Mouse (Mus musculus): ENCODE data around the gene Slit1. TPM values are rescaled to one million over a fixed set of nuclear protein-coding genes. Genes with fewer than 3 reads are reported as not detected.
A peak's percentile ranks its signal among the peaks of the same experiment; 100 is the strongest.

Gene Slit1
- polyA plus RNA-seq, 1 experiment from 2014 or later: 17.4 TPM

DNA sequence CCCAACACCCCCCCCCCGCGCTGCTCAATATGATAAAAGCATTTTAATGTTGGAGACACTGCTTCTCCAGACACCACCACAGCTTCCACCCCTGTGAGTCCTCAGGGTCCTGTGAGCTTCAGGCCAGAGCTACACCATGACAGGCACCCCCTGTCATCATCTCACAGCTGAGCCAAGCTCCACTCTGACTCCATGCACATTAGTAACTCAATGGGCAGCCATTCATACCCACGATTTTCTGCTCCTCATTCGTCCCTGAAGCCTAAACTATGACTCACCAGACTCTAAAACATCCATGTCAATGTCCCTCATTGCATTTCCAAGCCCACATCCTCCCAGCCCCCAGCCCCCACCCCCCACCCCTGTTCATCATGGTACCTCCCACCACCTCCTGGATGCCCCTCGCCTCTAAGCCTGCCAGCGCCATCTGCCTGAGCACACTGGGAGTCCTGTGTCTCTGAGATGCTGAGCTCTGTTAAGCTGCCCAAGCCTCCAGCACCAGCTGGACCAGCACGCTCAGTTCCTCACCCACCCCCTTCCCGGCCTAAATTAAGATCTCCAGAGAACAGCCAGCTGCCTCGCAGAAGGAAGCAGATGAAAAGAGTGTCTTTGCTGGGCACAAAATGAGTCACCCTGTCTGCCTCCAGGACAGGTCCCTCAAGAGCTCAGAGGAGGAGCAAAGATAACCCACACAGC, 46.2 kb downstream of the Slit1 start:
- 0 out of 2 replicates have a peak, but pooled peaks cover 2% of the 10 kb centered on the region for H3K27me3 ChIP-seq (replicated peaks; ENCODE audit: control insufficient read depth, insufficient read depth, low read length)
- no peaks in the 10 kb centered on the region for H3K9me3 ChIP-seq (ENCODE audit: control insufficient read depth, low read length)
- no peak overlapping the region for H3K4me3 ChIP-seq (ENCODE audit: low read length)
- H3K27ac ChIP-seq (ENCODE audit: low read depth, low read length): 0 out of 2 replicates have a peak overlapping the region, but pooled peaks have one; percentile 31
- H3K9ac ChIP-seq (ENCODE audit: low read depth, low read length): no peak overlapping the region
- no peaks in the 10 kb centered on the region for H3K36me3 ChIP-seq (ENCODE audit: control insufficient read depth, insufficient read depth, low read length)
- no peak overlapping the region for H3K4me2 ChIP-seq (ENCODE audit: low read length)
- ATAC-seq: peak; percentile 68
- WGBS: 22% methylated on average over 9 of the region's 9 CpGs
- H3K4me1 ChIP-seq (ENCODE audit: control insufficient read depth, insufficient read depth, low read depth, low read length): peaks cover 40% of the 10 kb centered on the region

DNA sequence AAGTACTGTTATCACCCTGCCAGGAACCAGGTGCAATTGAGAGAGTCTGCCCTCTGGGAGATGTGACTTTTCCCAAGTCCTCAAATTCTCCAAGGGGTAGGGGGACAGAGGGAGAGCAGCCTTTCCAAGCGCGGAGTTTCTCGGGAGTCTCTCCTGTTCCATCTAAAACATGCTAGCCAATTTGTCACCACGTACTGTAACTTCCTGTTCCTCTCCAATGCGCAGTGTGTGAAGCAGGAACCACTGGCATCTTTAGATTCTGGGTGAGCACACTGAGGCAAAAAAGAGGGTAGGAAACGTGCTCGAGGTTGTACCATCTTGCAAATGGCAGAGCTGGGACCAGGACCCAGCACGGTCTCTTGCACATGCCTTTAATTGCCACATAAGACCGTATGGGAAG, 47.0 kb downstream of the Slit1 start:
- Histone ChIP-seq H3K4me1 (ENCODE audit: control insufficient read depth, insufficient read depth, low read depth, low read length) (peaks cover 42% of the 10 kb centered on the region), H3K4me2 (ENCODE audit: low read length) (no peak overlapping the region), H3K4me3 (ENCODE audit: low read length) (no peak overlapping the region), H3K36me3 (ENCODE audit: control insufficient read depth, insufficient read depth, low read length) (no peaks in the 10 kb centered on the region), H3K27me3 (replicated peaks; ENCODE audit: control insufficient read depth, insufficient read depth, low read length) (0 out of 2 replicates have a peak, but pooled peaks cover 2% of the 10 kb centered on the region), H3K9ac (ENCODE audit: low read depth, low read length) (no peak overlapping the region), H3K9me3 (ENCODE audit: control insufficient read depth, low read length) (no peaks in the 10 kb centered on the region), H3K27ac (ENCODE audit: low read depth, low read length) (no peak overlapping the region)
- whole genome bisulfite sequencing: 81% methylated on average over 9 of the region's 9 CpGs
- no peak for ATAC-seq

DNA sequence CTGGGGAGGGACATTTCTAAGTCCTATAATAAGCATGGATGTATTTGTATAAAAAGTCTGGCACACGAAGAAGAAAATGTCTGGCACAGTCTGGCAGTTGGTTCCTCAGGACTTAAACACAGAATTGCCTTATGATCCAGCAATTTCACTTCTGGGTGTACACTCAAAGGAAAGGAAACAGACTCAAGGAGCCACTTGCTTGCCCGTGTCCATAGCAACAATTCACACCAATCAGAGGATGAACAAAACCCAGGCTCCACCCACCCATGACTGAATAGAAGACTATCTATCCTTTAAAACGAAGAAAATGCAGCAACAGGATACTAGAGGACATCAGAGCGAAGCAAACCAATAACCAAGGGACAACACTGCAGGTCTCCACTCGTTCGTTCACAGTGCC, 48.4 kb downstream of the Slit1 start:
- H3K4me2 ChIP-seq (ENCODE audit: low read length): no peak overlapping the region
- peaks cover 48% of the 10 kb centered on the region for H3K4me1 ChIP-seq (ENCODE audit: control insufficient read depth, insufficient read depth, low read depth, low read length)
- 0 out of 2 replicates have a peak, but pooled peaks cover 2% of the 10 kb centered on the region for H3K27me3 ChIP-seq (replicated peaks; ENCODE audit: control insufficient read depth, insufficient read depth, low read length)
- no peak overlapping the region for H3K9ac ChIP-seq (ENCODE audit: low read depth, low read length)
- ATAC-seq: no peak
- H3K36me3 ChIP-seq (ENCODE audit: control insufficient read depth, insufficient read depth, low read length): no peaks in the 10 kb centered on the region
- H3K4me3 ChIP-seq (ENCODE audit: low read length): no peak overlapping the region
- peak overlapping the region; percentile 33 for H3K27ac ChIP-seq (ENCODE audit: low read depth, low read length)
- H3K9me3 ChIP-seq (ENCODE audit: control insufficient read depth, low read length): no peaks in the 10 kb centered on the region
- WGBS: 50% methylated on average over 6 of the region's 6 CpGs

DNA sequence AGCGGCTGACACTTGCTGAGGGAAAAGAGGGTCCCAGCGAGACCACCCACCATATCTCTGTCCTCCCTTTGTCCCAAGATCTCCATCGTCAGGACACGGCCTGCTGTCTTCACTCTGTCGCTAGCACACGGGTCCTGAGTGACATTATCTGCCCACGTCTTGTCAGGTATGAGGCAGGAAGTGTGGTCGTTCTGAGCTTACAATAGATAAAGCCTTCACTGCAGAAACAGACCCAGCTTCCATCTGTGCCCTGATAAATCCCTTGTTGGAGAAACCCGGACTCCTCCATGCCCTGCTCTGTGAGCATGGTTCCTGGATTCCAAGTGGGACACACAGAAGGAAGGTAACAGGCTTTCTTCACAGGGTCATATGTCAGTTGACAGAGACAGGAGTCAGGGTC, 48.9 kb downstream of the Slit1 start:
- 44% methylated on average over 9 of the region's 9 CpGs for WGBS
- H3K4me1 ChIP-seq (ENCODE audit: control insufficient read depth, insufficient read depth, low read depth, low read length): peaks cover 52% of the 10 kb centered on the region
- ATAC-seq: no peak

DNA sequence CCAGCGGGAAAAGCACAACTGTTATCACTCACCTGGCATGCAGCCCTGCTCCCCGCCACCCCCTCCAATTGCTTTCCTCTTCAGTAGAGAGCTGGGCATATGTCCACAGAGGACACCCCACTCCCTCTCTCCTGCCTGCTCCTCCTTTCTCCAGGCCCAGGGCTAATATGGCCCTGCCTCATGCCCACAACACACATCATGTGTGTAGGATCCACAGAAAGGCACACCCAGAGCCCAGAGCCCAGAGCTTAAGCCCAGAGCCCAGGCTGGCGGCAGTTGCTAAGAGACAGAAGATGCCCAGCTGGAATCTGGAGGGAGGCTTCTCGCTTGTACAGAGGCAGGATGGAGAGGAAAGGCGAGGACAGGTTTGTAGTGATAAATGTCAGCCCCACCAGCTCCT, 49.7 kb downstream of the Slit1 start:
- H3K9ac ChIP-seq (ENCODE audit: low read depth, low read length): peak overlapping the region; percentile 35; the same call in 1 of the 2 replicates
- H3K9me3 ChIP-seq (ENCODE audit: control insufficient read depth, low read length): no peaks in the 10 kb centered on the region
- peak; percentile 40 for ATAC-seq
- H3K4me3 ChIP-seq (ENCODE audit: low read length): no peak overlapping the region
- H3K4me2 ChIP-seq (ENCODE audit: low read length): no peak overlapping the region
- WGBS: 20% methylated on average over 5 of the region's 5 CpGs
- 0 out of 2 replicates have a peak, but pooled peaks cover 2% of the 10 kb centered on the region for H3K27me3 ChIP-seq (replicated peaks; ENCODE audit: control insufficient read depth, insufficient read depth, low read length)
- H3K36me3 ChIP-seq (ENCODE audit: control insufficient read depth, insufficient read depth, low read length): no peaks in the 10 kb centered on the region
- peak overlapping the region; percentile 33 for H3K27ac ChIP-seq (ENCODE audit: low read depth, low read length)
- peaks cover 50% of the 10 kb centered on the region for H3K4me1 ChIP-seq (ENCODE audit: control insufficient read depth, insufficient read depth, low read depth, low read length)

More for the DNA sequence above, 48.9 kb downstream of the Slit1 start:
- H3K27ac ChIP-seq (ENCODE audit: low read depth, low read length): peak overlapping the region; percentile 33
- H3K9ac ChIP-seq (ENCODE audit: low read depth, low read length): no peak overlapping the region
- H3K36me3 ChIP-seq (ENCODE audit: control insufficient read depth, insufficient read depth, low read length): no peaks in the 10 kb centered on the region
- no peak overlapping the region for H3K4me2 ChIP-seq (ENCODE audit: low read length)
- no peak overlapping the region for H3K4me3 ChIP-seq (ENCODE audit: low read length)
- no peaks in the 10 kb centered on the region for H3K9me3 ChIP-seq (ENCODE audit: control insufficient read depth, low read length)
- H3K27me3 ChIP-seq (replicated peaks; ENCODE audit: control insufficient read depth, insufficient read depth, low read length): 0 out of 2 replicates have a peak, but pooled peaks cover 2% of the 10 kb centered on the region

DNA sequence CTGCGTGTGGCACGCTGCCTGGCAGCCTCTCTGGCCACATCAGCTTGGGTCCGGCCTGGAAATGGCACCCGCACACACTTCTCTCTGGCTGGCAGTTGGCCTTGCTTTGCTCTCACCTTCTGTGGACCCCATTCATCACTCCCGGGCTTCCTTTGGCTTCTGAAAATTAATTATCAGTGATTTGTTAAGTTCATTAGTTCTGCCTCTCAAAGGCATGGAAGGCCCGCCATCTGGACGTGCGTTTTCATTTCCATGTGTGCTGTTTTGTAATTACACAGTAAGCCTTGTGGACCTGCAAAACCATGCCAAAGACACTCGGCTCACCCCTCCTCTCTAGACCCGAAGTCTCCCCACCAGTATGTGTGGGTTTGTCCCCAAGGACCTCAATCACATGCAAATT, 53.4 kb downstream of the Slit1 start:
- WGBS: 22% methylated on average over 10 of the region's 10 CpGs
- Histone ChIP-seq H3K36me3 (ENCODE audit: control insufficient read depth, insufficient read depth, low read length) (no peaks in the 10 kb centered on the region), H3K4me2 (ENCODE audit: low read length) (no peak overlapping the region), H3K27ac (ENCODE audit: low read depth, low read length) (0 out of 2 replicates have a peak overlapping the region, but pooled peaks have one; percentile 25), H3K9me3 (ENCODE audit: control insufficient read depth, low read length) (no peaks in the 10 kb centered on the region), H3K4me3 (ENCODE audit: low read length) (no peak overlapping the region), H3K4me1 (ENCODE audit: control insufficient read depth, insufficient read depth, low read depth, low read length) (peaks cover 46% of the 10 kb centered on the region), H3K27me3 (replicated peaks; ENCODE audit: control insufficient read depth, insufficient read depth, low read length) (0 out of 2 replicates have a peak, but pooled peaks cover 2% of the 10 kb centered on the region), H3K9ac (ENCODE audit: low read depth, low read length) (no peak overlapping the region)
- peak; percentile 50; the same call in 1 of the 2 replicates for ATAC-seq

DNA sequence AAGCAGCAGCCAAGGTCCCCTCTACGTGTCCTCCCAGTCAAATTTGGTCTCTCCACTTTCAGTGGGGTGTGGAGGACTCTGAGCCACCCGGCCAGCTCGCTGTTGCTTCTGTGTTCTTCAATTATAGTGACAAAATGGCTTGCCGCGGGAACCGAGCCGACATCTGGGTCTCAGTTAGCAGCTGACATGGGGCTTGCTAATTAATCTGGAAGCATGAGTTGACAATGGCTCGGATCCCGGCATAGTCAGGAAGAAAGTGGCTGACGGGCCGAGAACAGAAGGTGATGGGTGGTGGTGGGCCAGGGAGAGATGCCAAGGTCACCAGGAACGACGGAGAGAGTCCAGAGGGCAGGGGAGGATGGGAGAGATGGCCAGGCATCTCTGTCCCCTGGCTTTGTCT, 55.2 kb downstream of the Slit1 start:
- Histone ChIP-seq H3K9me3 (ENCODE audit: control insufficient read depth, low read length) (no peaks in the 10 kb centered on the region), H3K27ac (ENCODE audit: low read depth, low read length) (peak overlapping the region; percentile 30; the same call in 1 of the 2 replicates), H3K4me3 (ENCODE audit: low read length) (no peak overlapping the region), H3K9ac (ENCODE audit: low read depth, low read length) (no peak overlapping the region), H3K27me3 (replicated peaks; ENCODE audit: control insufficient read depth, insufficient read depth, low read length) (0 out of 2 replicates have a peak, but pooled peaks cover 2% of the 10 kb centered on the region), H3K4me1 (ENCODE audit: control insufficient read depth, insufficient read depth, low read depth, low read length) (peaks cover 39% of the 10 kb centered on the region), H3K36me3 (ENCODE audit: control insufficient read depth, insufficient read depth, low read length) (no peaks in the 10 kb centered on the region), H3K4me2 (ENCODE audit: low read length) (no peak overlapping the region)
- WGBS: 14% methylated on average over 13 of the region's 13 CpGs
- ATAC-seq: peak; percentile 22; the same call in 1 of the 2 replicates

DNA sequence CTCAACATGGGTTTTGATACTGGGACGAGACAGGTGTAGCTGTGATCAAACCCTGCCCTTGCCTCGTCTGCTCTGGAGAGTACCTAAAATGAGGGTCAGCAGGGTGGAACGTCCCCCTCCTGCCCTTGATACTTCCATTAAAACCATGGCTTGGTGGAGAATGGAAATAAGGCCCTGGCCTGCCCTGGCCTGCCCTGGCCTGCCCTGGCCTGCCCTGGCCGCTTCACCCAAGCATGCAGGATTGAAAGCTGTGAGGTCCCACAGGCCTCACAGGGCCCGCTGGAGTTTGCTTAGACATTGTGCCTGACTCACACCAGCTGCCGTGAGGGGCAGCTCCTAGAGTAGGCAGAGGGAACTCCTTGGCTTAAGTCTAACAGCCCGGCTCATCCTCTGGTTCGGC, 55.6 kb downstream of the Slit1 start:
- Histone ChIP-seq H3K9ac (ENCODE audit: low read depth, low read length) (no peak overlapping the region), H3K4me1 (ENCODE audit: control insufficient read depth, insufficient read depth, low read depth, low read length) (peaks cover 37% of the 10 kb centered on the region), H3K9me3 (ENCODE audit: control insufficient read depth, low read length) (no peaks in the 10 kb centered on the region), H3K4me2 (ENCODE audit: low read length) (no peak overlapping the region), H3K36me3 (ENCODE audit: control insufficient read depth, insufficient read depth, low read length) (no peaks in the 10 kb centered on the region), H3K4me3 (ENCODE audit: low read length) (no peak overlapping the region), H3K27ac (ENCODE audit: low read depth, low read length) (peak overlapping the region; percentile 30; the same call in 1 of the 2 replicates), H3K27me3 (replicated peaks; ENCODE audit: control insufficient read depth, insufficient read depth, low read length) (0 out of 2 replicates have a peak, but pooled peaks cover 2% of the 10 kb centered on the region)
- ATAC-seq: no peak
- 50% methylated on average over 8 of the region's 8 CpGs for WGBS

DNA sequence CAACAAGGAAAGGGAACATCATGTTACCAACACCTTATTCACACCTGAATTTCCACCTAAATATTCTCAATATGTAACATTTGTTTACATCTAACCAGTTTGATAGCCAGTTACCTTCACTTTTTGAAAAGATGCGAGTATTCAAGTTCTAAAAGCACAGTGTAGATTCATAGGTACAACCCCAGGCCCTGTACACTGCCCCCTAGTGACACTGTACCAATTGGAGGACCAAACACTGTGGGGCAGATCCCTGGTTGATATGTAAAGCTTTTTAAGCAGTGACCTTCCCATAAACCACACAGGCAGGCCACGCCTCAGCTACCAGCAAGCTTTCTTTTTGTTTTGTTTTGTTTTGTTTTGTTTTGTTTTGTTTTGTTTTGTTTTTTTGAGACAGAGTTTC, 57.3 kb downstream of the Slit1 start:
- ATAC-seq: no peak
- Histone ChIP-seq H3K27me3 (replicated peaks; ENCODE audit: control insufficient read depth, insufficient read depth, low read length) (no peaks in the 10 kb centered on the region), H3K4me3 (ENCODE audit: low read length) (no peak overlapping the region), H3K9ac (ENCODE audit: low read depth, low read length) (no peak overlapping the region), H3K9me3 (ENCODE audit: control insufficient read depth, low read length) (no peaks in the 10 kb centered on the region), H3K4me2 (ENCODE audit: low read length) (no peak overlapping the region), H3K4me1 (ENCODE audit: control insufficient read depth, insufficient read depth, low read depth, low read length) (peaks cover 38% of the 10 kb centered on the region), H3K36me3 (ENCODE audit: control insufficient read depth, insufficient read depth, low read length) (no peaks in the 10 kb centered on the region), H3K27ac (ENCODE audit: low read depth, low read length) (no peak overlapping the region)
- WGBS: 94% methylated on average over 2 of the region's 2 CpGs

Data from hindbrain, embryonic 16.5 days (tissue).